Mouse (Mus musculus): ENCODE data around the gene Prkg1. TPM values are rescaled to one million over a fixed set of nuclear protein-coding genes. Genes with fewer than 3 reads are reported as not detected.
"Not testable (repeated sequence)": the region's sequence is repeated elsewhere in the genome, so short reads cannot be mapped to it uniquely, and the experiment has no call there.

Prkg1 gene
- polyA plus RNA-seq, 1 experiment from 2014 or later: 7.1 TPM

- not testable (repeated sequence) for H3K4me1 ChIP-seq (ENCODE audit: control insufficient read depth, insufficient read depth, low read length); H3K9me3 ChIP-seq (replicated peaks; ENCODE audit: control insufficient read depth, low read length); H3K36me3 ChIP-seq (replicated peaks; ENCODE audit: control insufficient read depth, insufficient read depth, low read depth, low read length); H3K27ac ChIP-seq (replicated peaks; ENCODE audit: low read depth, low read length); H3K27me3 ChIP-seq (ENCODE audit: control insufficient read depth, insufficient read depth, low read length); ATAC-seq (replicated peaks; ENCODE audit: insufficient number of reproducible peaks, low FRiP score, low TSS enrichment, low read depth); DNase-seq (ENCODE audit: low spot score)
- Histone ChIP-seq H3K9ac (replicated peaks; ENCODE audit: low read length) (peak overlapping the region; percentile 53), H3K4me2 (ENCODE audit: low read depth, low read length) (peak overlapping the region; percentile 60), H3K4me3 (ENCODE audit: low read depth, low read length) (peak overlapping the region; percentile 32)
- WGBS: under 1% methylated on average over 42 of the region's 44 CpGs
These were observed 1225.4 kb downstream of the Prkg1 start for GRCm38 (mm10) chr19:30539365-30539941.

- WGBS: 62% methylated on average over 6 of the region's 6 CpGs
These were observed 1248.1 kb downstream of the Prkg1 start for GRCm38 (mm10) chr19:30516771-30517170.

More at GRCm38 (mm10) chr19:30516771-30517170, 1248.1 kb downstream of the Prkg1 start:
- Histone ChIP-seq H3K4me3 (ENCODE audit: low read depth, low read length) (no peak overlapping the region), H3K4me2 (ENCODE audit: low read depth, low read length) (no peak overlapping the region), H3K27ac (replicated peaks; ENCODE audit: low read depth, low read length) (no peak overlapping the region), H3K36me3 (replicated peaks; ENCODE audit: control insufficient read depth, insufficient read depth, low read depth, low read length) (no peaks in the 10 kb centered on the region), H3K9ac (replicated peaks; ENCODE audit: low read length) (no peak overlapping the region), H3K9me3 (replicated peaks; ENCODE audit: control insufficient read depth, low read length) (no peaks in the 10 kb centered on the region), H3K4me1 (ENCODE audit: control insufficient read depth, insufficient read depth, low read length) (no peaks in the 10 kb centered on the region), H3K27me3 (ENCODE audit: control insufficient read depth, insufficient read depth, low read length) (no peaks in the 10 kb centered on the region)
- no peak for ATAC-seq (replicated peaks; ENCODE audit: insufficient number of reproducible peaks, low FRiP score, low TSS enrichment, low read depth)
- no peak for DNase-seq (ENCODE audit: low spot score)

Other genes with a start within 250 kb of the Prkg1 start
- not detected in 2 replicates for gene A1cf, start 103.7 kb upstream of the Prkg1 start, polyA plus RNA-seq (2014; fragmentation: Nextera tagmentation; extraction: Ambion mirVana)